Mouse (Mus musculus): ENCODE data around the gene Pan2.
"Not testable (repeated sequence)": the region's sequence is repeated elsewhere in the genome, so short reads cannot be mapped to it uniquely, and the experiment has no call there.

DNA sequence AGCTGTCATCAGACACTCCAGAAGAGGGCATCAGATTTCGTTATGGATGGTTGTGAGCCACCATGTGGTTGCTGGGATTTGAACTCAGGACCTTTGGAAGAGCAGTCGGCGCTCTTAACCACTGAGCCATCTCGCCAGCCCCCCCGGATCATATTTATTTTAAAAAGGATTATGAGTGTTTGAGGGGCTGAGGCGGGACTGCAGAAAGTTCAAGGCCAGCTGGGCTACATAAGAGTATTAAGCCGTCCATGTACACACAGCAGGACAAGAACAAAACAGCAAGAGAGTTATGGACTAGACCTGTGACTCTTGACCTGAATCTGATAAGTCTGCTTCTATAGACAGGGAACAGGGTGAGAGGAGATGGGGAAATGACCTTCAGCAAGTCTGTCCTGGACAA, 42.8 kb upstream of the Pan2 start:
- TF ChIP-seq POLR2A (IDR thresholded peaks at IDR 0.05; ENCODE audit: control insufficient read depth, extremely low read depth, insufficient read depth, low read length, poor library complexity); CTCF (IDR thresholded peaks at IDR 0.05; ENCODE audit: borderline replicate concordance, control insufficient read depth, extremely low read depth, insufficient read depth, low read length, poor library complexity): not testable (repeated sequence)
